ENCODE assay signal across 8 mouse cellular contexts in the genomic region with DNA sequence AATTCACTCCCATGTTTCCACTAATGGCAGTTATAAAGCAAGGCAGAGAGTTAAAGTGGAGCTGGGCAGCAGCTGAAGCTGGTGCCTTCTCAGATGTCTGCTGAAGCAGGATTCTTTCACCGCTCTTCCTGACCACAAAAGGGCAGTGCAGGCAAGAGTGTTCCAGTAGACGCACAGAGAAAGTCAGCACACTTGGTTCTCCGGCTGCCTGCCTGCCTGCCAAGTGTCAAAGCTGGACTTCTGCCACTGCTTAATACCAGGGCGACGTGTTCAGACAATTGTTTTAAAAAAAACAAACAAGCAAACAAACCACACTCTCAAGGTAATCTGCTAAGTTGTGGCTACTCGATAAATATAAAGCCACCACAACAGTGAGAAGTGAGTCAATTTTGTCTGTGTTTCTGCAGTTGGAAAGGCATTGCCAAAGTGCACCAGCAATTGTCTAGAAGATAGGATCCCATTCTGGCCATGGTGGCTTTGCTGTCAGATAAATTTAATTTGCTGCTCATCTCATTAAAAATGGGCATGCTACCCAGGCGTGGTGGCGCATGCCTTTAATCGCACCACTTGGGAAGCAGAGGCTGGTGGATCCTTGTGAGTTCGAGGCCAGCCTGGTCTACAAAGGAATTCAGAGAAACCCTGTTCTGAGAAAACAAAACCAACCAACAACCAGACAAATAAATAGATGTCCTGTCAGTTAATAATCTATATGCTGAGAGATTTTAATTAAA.
DNase-seq lines count a peak whose midpoint lies in the region; ATAC-seq and TF ChIP-seq lines count a peak whose summit lies in the region.

No protein-coding gene starts in this region.

- H3K4me2 ChIP-seq in kidney, embryonic 16.5 days (replicated peaks; ENCODE audit: low read depth, low read length): no peak overlapping the region
- H3K4me2 ChIP-seq in hindbrain, postnatal 0 days (ENCODE audit: low read depth, low read length): no peak overlapping the region

- TF ChIP-seq CTCF in hindbrain, postnatal 0 days (IDR thresholded peaks at IDR 0.05; ENCODE audit: low read depth): peak; percentile 55

- H3K9me3 ChIP-seq in kidney, embryonic 16.5 days (ENCODE audit: low read length): no peaks in the 10 kb centered on the region
- no peaks in the 10 kb centered on the region for H3K9me3 ChIP-seq in hindbrain, postnatal 0 days (ENCODE audit: low read length)

- H3K9ac ChIP-seq in kidney, embryonic 16.5 days (replicated peaks; ENCODE audit: low read length): no peak overlapping the region
- H3K9ac ChIP-seq in hindbrain, postnatal 0 days (replicated peaks; ENCODE audit: low read length): no peak overlapping the region

- WGBS in kidney, embryonic 16.5 days: 57% methylated on average over 10 of the region's 10 CpGs
- 49% methylated on average over 10 of the region's 10 CpGs for WGBS in hindbrain, postnatal 0 days

- H3K4me3 ChIP-seq in kidney, embryonic 16.5 days (ENCODE audit: low read length): no peak overlapping the region
- H3K4me3 ChIP-seq in hindbrain, postnatal 0 days (ENCODE audit: low read length): no peak overlapping the region

- ATAC-seq in kidney, embryonic 16.5 days (ENCODE audit: low FRiP score, low TSS enrichment): no peak; the same call in 1 of the 2 replicates
- ATAC-seq in hindbrain, postnatal 0 days: peak; percentile 62; the same call in 1 of the 2 replicates
- no peak for ATAC-seq in megakaryocyte progenitor cell, adult 5-6 weeks (replicated peaks; ENCODE audit: poor library complexity)

- DNase-seq in kidney, adult 11 months: peak; percentile 25
- peak; percentile 7 for DNase-seq in adipocyte (ENCODE audit: low spot score)
- DNase-seq in fibroblast of lung, adult 2 months (ENCODE audit: low read depth): peak; percentile 8
- DNase-seq in hindbrain, postnatal 0 days (ENCODE audit: low spot score): peak; percentile 75
- no peak for DNase-seq in cerebellum, adult 18-20 months
- DNase-seq in thymus, postnatal 14 days: no peak

- H3K27me3 ChIP-seq in kidney, embryonic 16.5 days (ENCODE audit: insufficient read depth, low read length): no peaks in the 10 kb centered on the region
- no peaks in the 10 kb centered on the region for H3K27me3 ChIP-seq in hindbrain, postnatal 0 days (ENCODE audit: insufficient read depth, low read length)

- no peaks in the 10 kb centered on the region for H3K36me3 ChIP-seq in kidney, embryonic 16.5 days (ENCODE audit: insufficient read depth, low read length)
- H3K36me3 ChIP-seq in hindbrain, postnatal 0 days (ENCODE audit: insufficient read depth, low read length): no peaks in the 10 kb centered on the region

- H3K4me1 ChIP-seq in kidney, embryonic 16.5 days (ENCODE audit: insufficient read depth, low read length): peaks cover 12% of the 10 kb centered on the region
- H3K4me1 ChIP-seq in hindbrain, postnatal 0 days (ENCODE audit: insufficient read depth, low read length): no peaks in the 10 kb centered on the region

- H3K27ac ChIP-seq in kidney, embryonic 16.5 days (ENCODE audit: low read length): no peak overlapping the region
- no peak overlapping the region for H3K27ac ChIP-seq in hindbrain, postnatal 0 days

Comparison
In these comparisons a context has a peak if more than half of its experiments do, and no peak if none do; other contexts are left out.
1. DNase-seq: peak in kidney, adult 11 months (single experiment), adipocyte (single experiment), fibroblast of lung, adult 2 months (single experiment) and hindbrain, postnatal 0 days (single experiment); none in cerebellum, adult 18-20 months (0 of 2) and thymus, postnatal 14 days (single experiment).